Mouse (Mus musculus) embryonic facial prominence, embryonic 15.5 days (tissue): ENCODE measurements at regions not wholly inside any gene's neighbourhood (a gene's known extent, or its start where the extent isn't known, plus 50 kb on each side); places are given as distances from the start of the nearest gene placed in this dataset.
A peak's percentile ranks its signal among the peaks of the same experiment; 100 is the strongest.
"Not testable (repeated sequence)": the region's sequence is repeated elsewhere in the genome, so short reads cannot be mapped to it uniquely, and the experiment has no call there.

Experiments used
- ATAC-seq: fragments of 200-750 bp; cut with Nextera tagmentation; 2 replicates; pipeline ENCODE4 v1.8.0; 2017; ENCODE audit warnings: low read depth, moderate TSS enrichment; ENCODE audit not compliant: insufficient number of reproducible peaks, low FRiP score, low TSS enrichment
- H3K27ac ChIP-seq: fragments of 300-500 bp; sonication (generic); replicated peaks from 2 replicates; pipeline ENCODE4 v1.5.1; 2015; ENCODE audit warnings: mild to moderate bottlenecking, inconsistent platforms
- H3K27me3 ChIP-seq: fragments of 300-500 bp; sonication (generic); 2 replicates; pipeline ENCODE4 v1.6.1; 2015; ENCODE audit warnings: inconsistent platforms
- H3K36me3 ChIP-seq: fragments of 300-500 bp; sonication (generic); 2 replicates; pipeline ENCODE4 v1.6.1; 2015; ENCODE audit warnings: mild to moderate bottlenecking, inconsistent platforms
- H3K4me1 ChIP-seq: fragments of 300-500 bp; sonication (generic); 2 replicates; pipeline ENCODE4 v1.6.1; 2015; ENCODE audit warnings: inconsistent platforms
- H3K4me2 ChIP-seq: fragments of 300-500 bp; sonication (generic); replicated peaks from 2 replicates; pipeline ENCODE4 v1.6.1; 2015; ENCODE audit warnings: mild to moderate bottlenecking, inconsistent platforms
- H3K4me3 ChIP-seq: fragments of 300-500 bp; sonication (generic); replicated peaks from 2 replicates; pipeline ENCODE4 v1.5.1; 2015; ENCODE audit warnings: mild to moderate bottlenecking, inconsistent platforms
- H3K9ac ChIP-seq: fragments of 300-500 bp; sonication (generic); 2 replicates; pipeline ENCODE4 v1.6.1; 2015; ENCODE audit warnings: inconsistent platforms
- H3K9me3 ChIP-seq: fragments of 300-500 bp; sonication (generic); replicated peaks from 2 replicates; pipeline ENCODE4 v1.6.1; 2016; ENCODE audit warnings: inconsistent platforms
- whole genome bisulfite sequencing: fragments of 180-500 bp; shearing (Covaris S2); methylation state at CpG from one replicate; pipeline ENCODE4 v1.1.7; 2015; 5-methylcytosine and 5-hydroxymethylcytosine counted together

- no peak overlapping the region for H3K9ac ChIP-seq
- H3K9me3 ChIP-seq = no peaks in the 10 kb centered on the region
- H3K27ac ChIP-seq = no peak overlapping the region
- WGBS = 79% methylated on average over 8 of the region's 8 CpGs
- no peaks in the 10 kb centered on the region for H3K36me3 ChIP-seq
- no peak for ATAC-seq
- H3K4me3 ChIP-seq = no peak overlapping the region
- no peaks in the 10 kb centered on the region for H3K27me3 ChIP-seq
- H3K4me2 ChIP-seq = no peak overlapping the region
- no peaks in the 10 kb centered on the region for H3K4me1 ChIP-seq
Measured at GRCm38 (mm10) chr9:83728428-83728827, 77.6 kb downstream of the Elovl4 start.

- no peaks in the 10 kb centered on the region for H3K27me3 ChIP-seq
- no peak overlapping the region for H3K9ac ChIP-seq
- no peaks in the 10 kb centered on the region for H3K36me3 ChIP-seq
- H3K4me3 ChIP-seq = peak overlapping the region; percentile 34
- 12% methylated on average over 14 of the region's 14 CpGs for WGBS
- peak; percentile 66; the same call in 1 of the 2 replicates for ATAC-seq
- H3K27ac ChIP-seq = no peak overlapping the region
- H3K4me2 ChIP-seq = peak overlapping the region; percentile 53
- H3K4me1 ChIP-seq = no peaks in the 10 kb centered on the region
- H3K9me3 ChIP-seq = no peaks in the 10 kb centered on the region
Measured at GRCm38 (mm10) chr9:83727462-83728189, 78.5 kb downstream of the Elovl4 start.

- H3K4me2 ChIP-seq = peak overlapping the region; percentile 53
- H3K27me3 ChIP-seq = no peaks in the 10 kb centered on the region
- H3K4me3 ChIP-seq = peak overlapping the region; percentile 34
- no peaks in the 10 kb centered on the region for H3K36me3 ChIP-seq
- H3K27ac ChIP-seq = no peak overlapping the region
- ATAC-seq = no peak
- 40% methylated on average over 16 of the region's 16 CpGs for WGBS
- H3K4me1 ChIP-seq = no peaks in the 10 kb centered on the region
- H3K9ac ChIP-seq = no peak overlapping the region
- no peaks in the 10 kb centered on the region for H3K9me3 ChIP-seq
Measured at GRCm38 (mm10) chr9:83726979-83727378, 79.1 kb downstream of the Elovl4 start.

- 45% methylated on average over 9 of the region's 9 CpGs for WGBS
- no peak overlapping the region for H3K4me2 ChIP-seq
- no peak overlapping the region for H3K27ac ChIP-seq
- 0 out of 2 replicates have a peak, but pooled peaks cover 5% of the 10 kb centered on the region for H3K4me1 ChIP-seq
- no peak for ATAC-seq
- no peaks in the 10 kb centered on the region for H3K27me3 ChIP-seq
- no peaks in the 10 kb centered on the region for H3K36me3 ChIP-seq
- H3K9ac ChIP-seq = no peak overlapping the region
- no peaks in the 10 kb centered on the region for H3K9me3 ChIP-seq
- H3K4me3 ChIP-seq = no peak overlapping the region
Measured at GRCm38 (mm10) chr9:83726105-83726504, 80.0 kb downstream of the Elovl4 start.

- no peak overlapping the region for H3K27ac ChIP-seq
- no peaks in the 10 kb centered on the region for H3K9me3 ChIP-seq
- H3K4me1 ChIP-seq = 0 out of 2 replicates have a peak, but pooled peaks cover 9% of the 10 kb centered on the region
- WGBS = 64% methylated on average over 8 of the region's 8 CpGs
- H3K4me2 ChIP-seq = no peak overlapping the region
- no peaks in the 10 kb centered on the region for H3K36me3 ChIP-seq
- H3K27me3 ChIP-seq = no peaks in the 10 kb centered on the region
- no peak overlapping the region for H3K9ac ChIP-seq
- H3K4me3 ChIP-seq = no peak overlapping the region
- no peak for ATAC-seq
Measured at GRCm38 (mm10) chr9:83725545-83725944, 80.5 kb downstream of the Elovl4 start.

GRCm38 (mm10) chr9:83720982-83721381 lies 85.1 kb downstream of the Elovl4 start:
- Histone ChIP-seq H3K9ac (no peak overlapping the region), H3K4me3 (no peak overlapping the region)

GRCm38 (mm10) chr9:83719811-83720210 lies 86.3 kb downstream of the Elovl4 start:
- ATAC-seq = no peak
- WGBS = 66% methylated on average over 4 of the region's 4 CpGs
- Histone ChIP-seq H3K4me2 (no peak overlapping the region), H3K4me1 (0 out of 2 replicates have a peak, but pooled peaks cover 9% of the 10 kb centered on the region), H3K27me3 (no peaks in the 10 kb centered on the region), H3K9me3 (no peaks in the 10 kb centered on the region), H3K4me3 (no peak overlapping the region), H3K36me3 (no peaks in the 10 kb centered on the region), H3K27ac (no peak overlapping the region), H3K9ac (no peak overlapping the region)

More at GRCm38 (mm10) chr9:83720982-83721381, 85.1 kb downstream of the Elovl4 start:
- H3K9me3 ChIP-seq = no peaks in the 10 kb centered on the region
- WGBS = 47% methylated on average over 2 of the region's 2 CpGs
- peak; percentile 54; the same call in 1 of the 2 replicates for ATAC-seq
- no peaks in the 10 kb centered on the region for H3K36me3 ChIP-seq
- 0 out of 2 replicates have a peak, but pooled peaks cover 9% of the 10 kb centered on the region for H3K4me1 ChIP-seq
- H3K27me3 ChIP-seq = no peaks in the 10 kb centered on the region
- peak overlapping the region; percentile 44; the same call in 1 of the 2 replicates for H3K27ac ChIP-seq
- no peak overlapping the region for H3K4me2 ChIP-seq

- not testable (repeated sequence) for H3K36me3 ChIP-seq, H3K4me2 ChIP-seq, ATAC-seq, H3K4me1 ChIP-seq, H3K4me3 ChIP-seq, H3K9ac ChIP-seq, H3K9me3 ChIP-seq, H3K27me3 ChIP-seq, H3K27ac ChIP-seq
- WGBS = 82% methylated on average over 2 of the region's 2 CpGs
Measured at GRCm38 (mm10) chr9:83718084-83718483, 88.0 kb downstream of the Elovl4 start.

GRCm38 (mm10) chr9:83716101-83716763 lies 89.8 kb downstream of the Elovl4 start:
- no peaks in the 10 kb centered on the region for H3K27me3 ChIP-seq
- 48% methylated on average over 5 of the region's 5 CpGs for WGBS
- H3K4me1 ChIP-seq = 0 out of 2 replicates have a peak, but pooled peaks cover 6% of the 10 kb centered on the region
- no peaks in the 10 kb centered on the region for H3K36me3 ChIP-seq
- no peak overlapping the region for H3K4me3 ChIP-seq
- no peak for ATAC-seq
- H3K9ac ChIP-seq = no peak overlapping the region
- H3K27ac ChIP-seq = no peak overlapping the region
- H3K9me3 ChIP-seq = no peaks in the 10 kb centered on the region
- no peak overlapping the region for H3K4me2 ChIP-seq

- Histone ChIP-seq H3K27me3 (no peaks in the 10 kb centered on the region), H3K4me1 (no peaks in the 10 kb centered on the region), H3K9me3 (no peaks in the 10 kb centered on the region), H3K36me3 (no peaks in the 10 kb centered on the region), H3K4me2 (no peak overlapping the region), H3K27ac (no peak overlapping the region), H3K9ac (no peak overlapping the region), H3K4me3 (no peak overlapping the region)
- ATAC-seq = no peak
- WGBS = 75% methylated on average over 3 of the region's 3 CpGs
Measured at GRCm38 (mm10) chr9:83707361-83707760, 98.7 kb downstream of the Elovl4 start.

- Histone ChIP-seq H3K4me3 (no peak overlapping the region), H3K9ac (no peak overlapping the region), H3K4me1 (no peaks in the 10 kb centered on the region), H3K4me2 (no peak overlapping the region), H3K27me3 (no peaks in the 10 kb centered on the region), H3K27ac (no peak overlapping the region), H3K9me3 (no peaks in the 10 kb centered on the region), H3K36me3 (no peaks in the 10 kb centered on the region)
- no peak for ATAC-seq
- WGBS = 70% methylated on average over 6 of the region's 6 CpGs
Measured at GRCm38 (mm10) chr9:83706071-83706470, 100.0 kb downstream of the Elovl4 start.
